Mouse (Mus musculus) intestine, postnatal 0 days (tissue): Measurements from ENCODE around the gene Acsbg1. TPM values are rescaled to one million over a fixed set of nuclear protein-coding genes. Genes with fewer than 3 reads are reported as not detected.

ENCODE experiments used
- ATAC-seq: fragments of 200-750 bp; cut with Nextera tagmentation; 2 replicates; pipeline ENCODE4 v1.8.0; 2017; ENCODE audit warnings: mild to moderate bottlenecking, moderate TSS enrichment, moderate library complexity
- H3K27ac ChIP-seq: fragments of 300-500 bp; sonication (generic); 2 replicates; pipeline ENCODE4 v1.5.1; 2014; ENCODE audit warnings: mild to moderate bottlenecking, low read depth, low read length, moderate library complexity
- H3K27me3 ChIP-seq: fragments of 300-500 bp; sonication (generic); replicated peaks from 2 replicates; pipeline ENCODE4 v1.6.1; 2014; ENCODE audit warnings: low read length, mixed read lengths; ENCODE audit not compliant: control insufficient read depth, insufficient read depth
- H3K36me3 ChIP-seq: fragments of 300-500 bp; sonication (generic); 2 replicates; pipeline ENCODE4 v1.6.1; 2014; ENCODE audit warnings: mild to moderate bottlenecking, moderate library complexity; ENCODE audit not compliant: control insufficient read depth, insufficient read depth
- H3K4me1 ChIP-seq: fragments of 300-500 bp; sonication (generic); replicated peaks from 2 replicates; pipeline ENCODE4 v1.6.1; 2014; ENCODE audit warnings: antibody characterized with exemption, low read length, mixed read lengths; ENCODE audit not compliant: control insufficient read depth, insufficient read depth
- H3K4me2 ChIP-seq: fragments of 300-500 bp; sonication (generic); replicated peaks from 2 replicates; pipeline ENCODE4 v1.6.1; 2014; ENCODE audit warnings: low read depth, mild to moderate bottlenecking, moderate library complexity
- H3K4me3 ChIP-seq: fragments of 300-500 bp; sonication (generic); 2 replicates; pipeline ENCODE4 v1.5.1; 2014; ENCODE audit warnings: low read depth, low read length
- H3K9ac ChIP-seq: fragments of 300-500 bp; sonication (generic); 2 replicates; pipeline ENCODE4 v1.6.1; 2014; ENCODE audit warnings: mild to moderate bottlenecking, low read depth, low read length
- H3K9me3 ChIP-seq: fragments of 300-500 bp; sonication (generic); 2 replicates; pipeline ENCODE4 v1.6.1; 2016; ENCODE audit warnings: mixed run types; ENCODE audit not compliant: control insufficient read depth
- CTCF ChIP-seq: sonication (generic); IDR thresholded peaks from 2 replicates; pipeline ENCODE4 v1.5.1; 2016; ENCODE audit warnings: low read depth, mild to moderate bottlenecking, control low read depth, antibody characterized with exemption, moderate library complexity
- WGBS: fragments of 180-500 bp; shearing (Covaris S2); extraction: QIAGEN DNeasy Blood & Tissue Kit; methylation state at CpG from one replicate; pipeline ENCODE4 v1.1.7; 2014; 5-methylcytosine and 5-hydroxymethylcytosine counted together
- polyA plus RNA-seq: library from polyadenylated mRNA; unstranded; fragments of >200 nt; fragmentation: Nextera tagmentation; extraction: Ambion mirVana; gene quantifications from 2 replicates; pipeline ENCODE4 v1.2.1, GENCODE M21; 2015

Gene Acsbg1
- polyA plus RNA-seq, 1 experiment from 2014 or later, result 0.16 TPM

DNA sequence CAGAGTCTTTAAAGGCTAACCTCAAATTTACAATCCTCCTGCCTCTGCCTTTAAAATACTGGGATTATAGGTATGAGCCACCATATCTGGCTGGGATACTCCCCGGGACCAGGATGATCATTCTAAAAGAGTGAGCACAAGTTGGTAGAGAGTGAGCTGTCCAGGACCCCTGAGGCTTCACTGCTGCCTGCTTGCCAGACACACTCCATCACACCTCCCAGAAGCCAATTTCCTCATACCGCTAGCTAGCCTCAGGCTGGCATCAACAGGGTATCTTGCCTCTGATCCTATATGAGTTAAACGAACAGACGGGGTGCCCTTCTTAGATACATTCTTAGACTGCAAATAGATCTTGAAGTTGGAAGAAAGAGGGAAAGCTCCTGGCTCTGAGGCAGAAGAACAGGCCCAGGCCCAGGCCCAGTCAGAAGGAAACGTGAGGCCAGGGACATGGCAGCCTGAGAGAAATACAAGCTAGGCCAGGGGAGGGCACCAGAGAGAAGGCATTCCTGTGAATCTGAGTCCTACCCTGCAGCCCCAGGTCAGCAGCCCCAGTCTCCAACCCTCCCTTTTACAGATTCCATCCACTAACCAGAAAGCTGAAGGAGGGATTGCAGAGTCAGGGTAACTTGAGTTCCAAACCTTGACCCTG, 31.9 kb downstream of the Acsbg1 start:
- ATAC-seq, result no peak
- no peaks in the 10 kb centered on the region for H3K27me3 ChIP-seq
- no peaks in the 10 kb centered on the region for H3K36me3 ChIP-seq
- no peak overlapping the region for H3K27ac ChIP-seq
- H3K4me2 ChIP-seq, result no peak overlapping the region
- no peaks in the 10 kb centered on the region for H3K4me1 ChIP-seq
- WGBS, result 82% methylated on average over 5 of the region's 5 CpGs
- H3K9ac ChIP-seq, result no peak overlapping the region
- peak; percentile 36 for TF ChIP-seq CTCF
- H3K9me3 ChIP-seq, result no peaks in the 10 kb centered on the region
- H3K4me3 ChIP-seq, result no peak overlapping the region

DNA sequence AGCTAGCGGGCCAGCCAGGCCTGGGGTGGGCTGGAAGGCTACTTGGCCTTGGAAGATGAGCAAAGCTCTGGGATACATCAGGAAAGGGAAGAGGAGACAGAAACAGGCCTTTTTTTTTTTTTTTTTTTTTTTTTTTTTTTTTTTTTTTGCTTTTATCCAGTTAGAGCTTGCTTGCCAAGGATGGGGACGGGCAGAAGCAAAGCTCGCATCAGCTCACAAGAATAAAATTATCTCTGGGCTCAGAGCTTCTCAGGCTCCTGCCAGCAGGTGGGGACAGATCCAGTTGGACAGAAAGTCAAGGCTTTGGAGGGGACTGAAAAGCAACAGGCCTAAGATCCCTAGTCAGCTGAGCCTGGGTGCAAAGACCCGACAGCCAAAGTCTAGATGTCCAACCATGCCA, 32.9 kb downstream of the Acsbg1 start:
- H3K4me2 ChIP-seq, result no peak overlapping the region
- no peaks in the 10 kb centered on the region for H3K4me1 ChIP-seq
- ATAC-seq, result no peak
- no peak overlapping the region for H3K27ac ChIP-seq
- H3K36me3 ChIP-seq, result no peaks in the 10 kb centered on the region
- TF ChIP-seq CTCF, result no peak
- no peak overlapping the region for H3K4me3 ChIP-seq
- no peaks in the 10 kb centered on the region for H3K9me3 ChIP-seq
- no peaks in the 10 kb centered on the region for H3K27me3 ChIP-seq
- H3K9ac ChIP-seq, result no peak overlapping the region
- 77% methylated on average over 4 of the region's 4 CpGs for WGBS

DNA sequence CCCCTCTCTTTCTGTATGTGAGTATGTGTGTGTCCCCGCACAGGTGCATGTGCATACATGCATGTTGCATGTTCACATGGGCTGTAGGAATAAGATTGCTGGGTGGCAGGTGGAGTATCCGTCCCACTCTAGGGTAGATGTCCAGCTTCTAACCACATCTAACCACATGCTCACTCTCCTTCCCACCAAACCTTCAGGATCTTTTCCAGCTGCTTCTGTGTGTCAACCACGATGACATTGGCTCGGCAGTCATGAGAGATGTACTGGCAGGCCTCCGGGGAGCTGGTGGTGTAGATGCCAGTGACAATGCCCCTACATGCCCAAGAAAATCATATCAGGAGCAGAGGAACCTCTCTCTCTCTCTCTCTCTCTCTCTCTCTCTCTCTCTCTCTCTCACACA, 34.4 kb downstream of the Acsbg1 start:
- Histone ChIP-seq H3K9me3 (no peaks in the 10 kb centered on the region), H3K27ac (no peak overlapping the region), H3K4me1 (no peaks in the 10 kb centered on the region), H3K4me3 (no peak overlapping the region), H3K36me3 (no peaks in the 10 kb centered on the region), H3K9ac (no peak overlapping the region), H3K27me3 (no peaks in the 10 kb centered on the region), H3K4me2 (no peak overlapping the region)
- no peak for TF ChIP-seq CTCF
- no peak for ATAC-seq
- 89% methylated on average over 5 of the region's 5 CpGs for WGBS

DNA sequence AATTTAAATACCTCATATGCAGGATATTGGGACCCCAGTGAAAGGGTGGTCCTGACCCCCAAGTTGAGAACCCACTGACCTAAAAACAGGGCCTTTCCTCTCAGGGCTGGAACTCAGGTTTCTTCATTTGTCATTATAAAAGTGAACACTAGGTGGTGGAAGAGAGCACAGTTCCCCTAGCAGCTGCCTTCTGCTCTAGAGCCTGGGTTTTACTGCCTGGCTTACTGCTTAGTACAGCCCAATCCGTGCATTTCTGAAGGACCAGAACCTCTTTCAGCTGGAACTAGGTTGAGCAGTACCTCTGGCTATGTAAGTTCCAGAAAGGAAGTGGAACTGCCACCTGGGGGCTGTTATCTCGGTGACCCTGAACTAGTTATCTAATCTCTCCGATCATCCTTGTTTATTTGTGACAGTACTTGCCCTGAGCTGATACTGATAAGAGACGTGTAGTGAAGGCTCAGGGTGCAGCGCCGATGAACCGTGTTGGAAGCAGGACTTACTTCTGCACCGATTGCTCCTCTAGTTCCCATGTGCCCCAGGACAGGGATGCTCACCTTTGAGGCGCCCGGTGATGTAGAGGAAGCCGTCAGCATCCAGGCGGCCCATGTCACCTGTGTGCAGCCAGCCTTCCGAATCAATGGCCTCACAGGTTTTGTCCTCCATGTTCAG, 47.4 kb downstream of the Acsbg1 start:
- H3K9me3 ChIP-seq, result no peaks in the 10 kb centered on the region
- no peak overlapping the region for H3K9ac ChIP-seq
- H3K4me2 ChIP-seq, result no peak overlapping the region
- H3K4me3 ChIP-seq, result no peak overlapping the region
- ATAC-seq, result peak; percentile 51; the same call in 1 of the 2 replicates
- WGBS, result 43% methylated on average over 13 of the region's 13 CpGs
- no peaks in the 10 kb centered on the region for H3K27me3 ChIP-seq
- TF ChIP-seq CTCF, result peak; percentile 87
- H3K4me1 ChIP-seq, result no peaks in the 10 kb centered on the region
- H3K27ac ChIP-seq, result no peak overlapping the region
- H3K36me3 ChIP-seq, result no peaks in the 10 kb centered on the region

DNA sequence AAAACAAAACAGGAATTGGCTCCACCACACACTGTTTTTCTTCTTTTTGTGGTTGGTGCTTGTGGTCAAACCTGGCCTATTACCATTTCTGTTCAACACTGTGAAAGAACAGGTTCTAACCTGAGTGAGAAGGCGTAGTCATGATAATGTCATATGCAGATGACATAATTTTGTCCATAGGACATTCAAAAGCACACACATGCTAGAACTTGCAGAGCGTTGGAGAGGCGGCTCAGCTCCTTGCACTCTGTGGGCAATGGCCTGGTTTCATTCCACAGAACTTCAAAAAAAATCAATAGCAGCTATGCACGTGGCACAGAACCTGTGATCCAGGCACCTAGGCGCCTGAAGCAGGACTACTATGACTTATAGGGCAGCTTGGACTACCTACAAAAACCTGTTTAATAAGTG, 48.9 kb downstream of the Acsbg1 start:
- 70% methylated on average over 5 of the region's 5 CpGs for WGBS
- no peaks in the 10 kb centered on the region for H3K36me3 ChIP-seq

DNA sequence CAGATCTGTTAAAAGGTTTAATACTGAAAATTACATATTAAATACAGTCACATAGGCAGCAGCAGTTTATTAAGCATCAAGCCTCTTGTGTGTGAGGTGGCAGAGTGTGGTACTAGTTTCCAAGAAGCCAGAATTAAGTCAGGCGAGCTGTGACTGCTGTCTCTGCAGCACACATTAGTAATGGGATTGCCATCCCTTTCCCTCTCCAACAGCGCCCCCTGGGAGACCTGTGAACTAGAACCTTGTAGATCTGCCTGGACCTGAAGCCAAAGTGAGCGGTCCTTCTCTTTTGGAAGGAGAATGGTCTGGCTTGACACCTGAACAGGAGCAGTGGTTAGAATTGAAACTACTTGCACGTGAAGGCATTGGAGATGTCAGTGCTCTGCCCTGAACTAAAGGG, 56.8 kb downstream of the Acsbg1 start:
- no peaks in the 10 kb centered on the region for H3K27me3 ChIP-seq
- H3K27ac ChIP-seq, result no peak overlapping the region
- H3K4me3 ChIP-seq, result no peak overlapping the region
- H3K9ac ChIP-seq, result no peak overlapping the region
- 58% methylated on average over 4 of the region's 4 CpGs for WGBS
- no peaks in the 10 kb centered on the region for H3K9me3 ChIP-seq
- no peak overlapping the region for H3K4me2 ChIP-seq
- TF ChIP-seq CTCF, result peak; percentile 76
- H3K4me1 ChIP-seq, result no peaks in the 10 kb centered on the region
- ATAC-seq, result no peak
- peaks cover 45% of the 10 kb centered on the region for H3K36me3 ChIP-seq

More for the DNA sequence above, 48.9 kb downstream of the Acsbg1 start:
- Histone ChIP-seq H3K4me1 (no peaks in the 10 kb centered on the region), H3K27me3 (no peaks in the 10 kb centered on the region), H3K4me3 (no peak overlapping the region), H3K9me3 (no peaks in the 10 kb centered on the region), H3K27ac (no peak overlapping the region), H3K9ac (no peak overlapping the region), H3K4me2 (no peak overlapping the region)
- TF ChIP-seq CTCF, result no peak
- no peak for ATAC-seq
